ENCODE assay signal across 8 mouse cellular contexts in genomic region chr9:102779493-102779892, GRCm38 (mm10). TPM values are rescaled to one million over a fixed set of nuclear protein-coding genes. Genes with fewer than 3 reads are reported as not detected.
DNase-seq lines count a peak whose midpoint lies in the region; ATAC-seq lines count a peak whose summit lies in the region.

No protein-coding gene starts in this region.

- H3K36me3 ChIP-seq in embryonic facial prominence, embryonic 11.5 days (replicated peaks; ENCODE audit: control insufficient read depth, insufficient read depth, low read depth, low read length): no peaks in the 10 kb centered on the region
- no peaks in the 10 kb centered on the region for H3K36me3 ChIP-seq in limb, embryonic 12.5 days

- WGBS in embryonic facial prominence, embryonic 11.5 days: 3% methylated on average over 15 of the region's 15 CpGs
- WGBS in limb, embryonic 12.5 days: 6% methylated on average over 15 of the region's 15 CpGs

- no peak overlapping the region for H3K4me3 ChIP-seq in embryonic facial prominence, embryonic 11.5 days (ENCODE audit: low read depth, low read length)
- H3K4me3 ChIP-seq in limb, embryonic 12.5 days (replicated peaks): no peak overlapping the region

- H3K27ac ChIP-seq in embryonic facial prominence, embryonic 11.5 days (replicated peaks; ENCODE audit: low read depth, low read length): no peak overlapping the region
- H3K27ac ChIP-seq in limb, embryonic 12.5 days: 0 out of 2 replicates have a peak overlapping the region, but pooled peaks have one; percentile 19

- H3K9me3 ChIP-seq in embryonic facial prominence, embryonic 11.5 days (replicated peaks; ENCODE audit: control insufficient read depth, low read length): no peaks in the 10 kb centered on the region
- H3K9me3 ChIP-seq in limb, embryonic 12.5 days: no peaks in the 10 kb centered on the region

- H3K4me1 ChIP-seq in embryonic facial prominence, embryonic 11.5 days (ENCODE audit: control insufficient read depth, insufficient read depth, low read length): peaks cover 3% of the 10 kb centered on the region
- peaks cover 36% of the 10 kb centered on the region for H3K4me1 ChIP-seq in limb, embryonic 12.5 days (replicated peaks)

- peak; percentile 67; the same call in 1 of the 2 replicates for ATAC-seq in embryonic facial prominence, embryonic 11.5 days (replicated peaks; ENCODE audit: insufficient number of reproducible peaks, low FRiP score, low TSS enrichment, low read depth)
- no peak for ATAC-seq in limb, embryonic 12.5 days (ENCODE audit: insufficient number of reproducible peaks, insufficient read depth, low FRiP score, low TSS enrichment, low read depth)

- peak; percentile 92 for DNase-seq in 3134 (ENCODE audit: extremely low read depth, insufficient read length, low spot score)
- DNase-seq in adrenal gland, adult 8-10 months: peak; percentile 96
- peak; percentile 84 for DNase-seq in embryonic facial prominence, embryonic 11.5 days (ENCODE audit: low spot score)
- DNase-seq in heart, adult 9 months (ENCODE audit: low spot score in 2 of 2): peak; percentile 98
- DNase-seq in kidney, adult 8-10 months: peak; percentile 99
- DNase-seq in monocyte, adult 2 months (ENCODE audit: low read depth in 1 of 2, low spot score in 2 of 2): peak; percentile 32 to 44
- peak; percentile 54 to 58 for DNase-seq in spleen, postnatal 36 days (ENCODE audit: low spot score in 2 of 2)

- H3K27me3 ChIP-seq in embryonic facial prominence, embryonic 11.5 days (ENCODE audit: control insufficient read depth, insufficient read depth, low read length): no peaks in the 10 kb centered on the region
- H3K27me3 ChIP-seq in limb, embryonic 12.5 days: no peaks in the 10 kb centered on the region; the same call in 1 of the 2 replicates

- H3K4me2 ChIP-seq in embryonic facial prominence, embryonic 11.5 days (ENCODE audit: low read depth, low read length): no peak overlapping the region
- peak overlapping the region; percentile 16 for H3K4me2 ChIP-seq in limb, embryonic 12.5 days

- H3K9ac ChIP-seq in embryonic facial prominence, embryonic 11.5 days (replicated peaks; ENCODE audit: low read length): no peak overlapping the region
- no peak overlapping the region for H3K9ac ChIP-seq in limb, embryonic 12.5 days (replicated peaks)

RNA-seq across cellular contexts. Expression of gene Ryk, which starts 55.2 kb away (rescaled TPM):
- 10 to 100 TPM; 49.7 to 79.8 (median 68.1) TPM for total RNA-seq in adrenal gland, adult 8-10 months (2022)
- 31.0 and 50.8 TPM in 2 replicates for polyA plus RNA-seq in embryonic facial prominence, embryonic 11.5 days (2014; fragmentation: Nextera tagmentation; extraction: Ambion mirVana)
- 23.6 and 26.3 TPM in 2 replicates for polyA plus RNA-seq in limb, embryonic 12.5 days (2016; fragmentation: Nextera tagmentation; extraction: Ambion mirVana)

Comparison
In these comparisons a context has a peak if more than half of its experiments do, and no peak if none do; other contexts are left out.
1. DNase-seq: peak in every context shown above with its lines; median percentile 99 in kidney, adult 8-10 months; 98 in heart, adult 9 months; 96 in adrenal gland, adult 8-10 months; 92 in 3134; 84 in embryonic facial prominence, embryonic 11.5 days; 56 in spleen, postnatal 36 days; 38 in monocyte, adult 2 months.